Mouse (Mus musculus): ENCODE data around the gene Myo1c. TPM values are rescaled to one million over a fixed set of nuclear protein-coding genes. Genes with fewer than 3 reads are reported as not detected.

The Myo1c gene
- polyA plus RNA-seq, 1 experiment from 2014 or later, result 5.7 TPM

DNA sequence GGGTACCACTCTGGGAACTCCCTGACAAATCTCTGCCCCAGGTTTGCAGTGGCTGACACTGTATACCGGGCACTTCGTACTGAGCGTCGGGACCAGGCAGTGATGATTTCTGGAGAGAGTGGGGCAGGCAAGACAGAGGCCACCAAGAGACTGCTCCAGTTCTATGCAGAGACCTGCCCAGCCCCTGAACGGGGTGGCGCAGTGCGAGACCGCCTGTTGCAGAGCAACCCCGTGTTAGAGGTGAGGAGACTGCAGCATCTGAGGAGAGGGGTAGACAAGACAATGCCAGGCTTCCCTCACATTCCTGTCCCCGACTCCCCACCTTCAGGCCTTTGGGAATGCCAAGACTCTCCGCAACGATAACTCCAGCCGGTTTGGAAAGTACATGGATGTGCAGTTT, 8.0 kb downstream of the Myo1c start:
- H3K36me3 ChIP-seq (ENCODE audit: control insufficient read depth, insufficient read depth, low read length), result 0 out of 2 replicates have a peak, but pooled peaks cover 4% of the 10 kb centered on the region
- no peak overlapping the region for H3K4me3 ChIP-seq (ENCODE audit: low read depth, low read length)
- H3K4me1 ChIP-seq (ENCODE audit: control insufficient read depth, insufficient read depth, low read length), result peaks cover 7% of the 10 kb centered on the region
- peaks cover 5% of the 10 kb centered on the region for H3K27me3 ChIP-seq (replicated peaks; ENCODE audit: control insufficient read depth, insufficient read depth, low read length)
- no peaks in the 10 kb centered on the region for H3K9me3 ChIP-seq (replicated peaks; ENCODE audit: control insufficient read depth, low read length)
- DNase-seq (ENCODE audit: low spot score), result no peak
- ATAC-seq, result no peak
- 91% methylated on average over 13 of the region's 13 CpGs for WGBS
- H3K4me2 ChIP-seq (ENCODE audit: low read length), result no peak overlapping the region
- H3K9ac ChIP-seq (ENCODE audit: low read length), result no peak overlapping the region
- H3K27ac ChIP-seq (ENCODE audit: low read depth, low read length), result no peak overlapping the region

DNA sequence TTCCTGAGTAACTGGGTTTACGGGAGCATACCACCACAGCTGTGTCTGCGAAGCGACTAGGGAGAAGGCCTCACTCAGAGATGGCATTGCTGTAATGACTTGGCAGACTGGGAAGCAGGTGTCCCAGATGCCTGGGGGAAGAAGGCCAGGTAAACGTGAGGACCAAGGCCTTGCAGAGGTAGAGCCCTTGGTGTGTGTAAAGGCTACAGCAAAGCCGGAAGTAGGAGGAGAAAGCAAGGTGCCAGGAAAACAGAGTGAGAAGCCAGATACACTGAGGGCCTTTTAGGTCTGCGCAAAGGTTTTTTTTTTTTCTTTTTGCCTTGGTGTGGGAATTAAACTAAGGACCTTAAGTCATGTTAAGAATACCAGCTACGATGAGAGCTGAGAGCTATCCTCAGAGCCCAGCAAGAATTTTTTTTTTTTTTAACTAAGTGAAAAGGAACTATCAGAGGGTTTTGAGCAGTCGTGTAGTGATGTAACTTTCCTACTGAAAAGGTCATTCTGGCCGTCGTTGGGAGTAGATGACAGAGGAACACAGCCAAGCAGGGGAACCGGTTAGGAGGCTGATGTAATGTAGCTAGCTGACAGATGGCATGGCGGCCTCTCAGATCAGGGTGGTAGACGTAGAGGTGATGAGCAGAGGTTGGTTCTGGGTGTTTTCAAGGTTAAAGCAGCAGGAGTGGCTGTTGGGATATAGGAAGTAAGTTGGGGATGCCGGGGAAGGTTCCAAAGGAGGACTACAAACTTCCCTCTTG, 8.9 kb downstream of the Myo1c start:
- H3K9ac ChIP-seq (ENCODE audit: low read length), result no peak overlapping the region
- ATAC-seq (no peak), DNase-seq (ENCODE audit: low spot score) (no peak)
- peaks cover 3% of the 10 kb centered on the region for H3K4me1 ChIP-seq (ENCODE audit: control insufficient read depth, insufficient read depth, low read length)
- WGBS, result 85% methylated on average over 14 of the region's 14 CpGs
- no peaks in the 10 kb centered on the region for H3K9me3 ChIP-seq (replicated peaks; ENCODE audit: control insufficient read depth, low read length)
- no peak overlapping the region for H3K4me2 ChIP-seq (ENCODE audit: low read length)
- no peak overlapping the region for H3K4me3 ChIP-seq (ENCODE audit: low read depth, low read length)
- H3K27ac ChIP-seq (ENCODE audit: low read depth, low read length), result no peak overlapping the region
- 0 out of 2 replicates have a peak, but pooled peaks cover 4% of the 10 kb centered on the region for H3K36me3 ChIP-seq (ENCODE audit: control insufficient read depth, insufficient read depth, low read length)
- H3K27me3 ChIP-seq (replicated peaks; ENCODE audit: control insufficient read depth, insufficient read depth, low read length), result no peaks in the 10 kb centered on the region; the same call in none of the 2 replicates

DNA sequence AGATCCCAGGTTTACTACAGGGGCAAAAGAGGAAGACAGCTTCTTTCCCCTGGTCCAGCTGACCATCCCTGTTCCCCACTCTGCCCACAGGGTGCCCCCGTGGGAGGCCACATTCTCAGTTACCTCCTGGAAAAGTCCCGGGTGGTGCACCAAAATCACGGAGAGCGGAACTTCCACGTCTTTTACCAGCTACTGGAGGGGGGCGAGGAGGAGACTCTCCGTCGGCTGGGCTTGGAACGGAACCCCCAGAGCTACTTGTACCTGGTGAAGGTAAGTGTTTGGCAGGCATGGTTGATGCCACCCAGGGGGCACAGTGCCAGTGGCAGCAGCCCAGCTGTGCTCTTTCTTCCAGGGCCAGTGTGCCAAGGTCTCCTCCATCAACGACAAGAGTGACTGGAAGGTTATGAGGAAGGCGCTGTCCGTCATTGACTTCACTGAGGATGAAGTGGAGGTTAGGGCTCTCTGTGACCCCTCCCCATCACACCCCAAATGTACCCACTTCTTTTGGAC, 9.8 kb downstream of the Myo1c start:
- no peaks in the 10 kb centered on the region for H3K9me3 ChIP-seq (replicated peaks; ENCODE audit: control insufficient read depth, low read length)
- 97% methylated on average over 12 of the region's 12 CpGs for WGBS
- no peak for ATAC-seq

DNA sequence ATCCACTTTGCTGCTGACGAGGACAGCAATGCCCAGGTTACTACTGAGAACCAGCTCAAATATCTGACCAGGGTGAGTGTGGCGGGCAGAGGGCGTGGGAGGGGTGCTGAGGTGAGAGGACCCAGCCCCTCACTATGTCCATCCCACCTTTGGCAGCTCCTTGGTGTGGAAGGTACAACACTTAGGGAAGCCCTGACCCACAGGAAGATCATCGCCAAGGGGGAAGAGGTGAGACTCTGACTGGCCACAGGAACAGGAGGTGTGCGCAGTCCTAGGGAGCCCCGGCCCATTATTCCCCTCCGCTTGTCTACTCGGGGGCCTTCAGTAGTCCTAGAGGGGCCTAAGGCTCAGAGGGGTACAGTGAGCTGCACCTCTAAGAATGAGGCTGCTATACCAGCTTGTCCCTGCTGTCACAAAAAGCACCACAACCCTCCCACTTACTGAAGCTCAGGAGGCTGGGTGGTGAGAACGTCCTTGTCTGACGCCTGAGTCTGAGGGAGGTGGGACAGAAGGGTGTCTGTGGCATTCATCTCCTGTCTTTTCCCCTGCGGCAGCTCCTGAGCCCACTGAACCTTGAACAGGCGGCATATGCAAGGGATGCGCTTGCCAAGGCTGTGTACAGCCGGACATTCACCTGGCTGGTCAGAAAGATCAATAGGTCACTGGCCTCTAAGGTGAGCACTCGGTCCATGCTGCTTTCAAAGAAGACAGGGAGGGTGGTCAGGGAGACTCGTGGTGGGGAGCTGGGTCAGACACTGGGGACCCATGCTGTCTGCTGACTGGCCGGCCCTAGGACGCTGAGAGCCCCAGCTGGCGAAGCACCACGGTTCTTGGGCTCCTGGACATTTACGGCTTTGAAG, 10.9 kb downstream of the Myo1c start:
- ATAC-seq, result no peak
- Histone ChIP-seq H3K36me3 (ENCODE audit: control insufficient read depth, insufficient read depth, low read length) (peaks cover 10% of the 10 kb centered on the region; the same call in 1 of the 2 replicates), H3K9me3 (replicated peaks; ENCODE audit: control insufficient read depth, low read length) (no peaks in the 10 kb centered on the region), H3K4me1 (ENCODE audit: control insufficient read depth, insufficient read depth, low read length) (peaks cover 3% of the 10 kb centered on the region; the same call in 1 of the 2 replicates), H3K9ac (ENCODE audit: low read length) (no peak overlapping the region), H3K4me3 (ENCODE audit: low read depth, low read length) (no peak overlapping the region), H3K4me2 (ENCODE audit: low read length) (no peak overlapping the region), H3K27ac (ENCODE audit: low read depth, low read length) (no peak overlapping the region), H3K27me3 (replicated peaks; ENCODE audit: control insufficient read depth, insufficient read depth, low read length) (no peaks in the 10 kb centered on the region)
- DNase-seq (ENCODE audit: low spot score), result no peak
- 93% methylated on average over 21 of the region's 21 CpGs for WGBS

More for the DNA sequence above, 9.8 kb downstream of the Myo1c start:
- Histone ChIP-seq H3K27me3 (replicated peaks; ENCODE audit: control insufficient read depth, insufficient read depth, low read length) (no peaks in the 10 kb centered on the region; the same call in 1 of the 2 replicates), H3K4me2 (ENCODE audit: low read length) (no peak overlapping the region), H3K4me3 (ENCODE audit: low read depth, low read length) (no peak overlapping the region), H3K4me1 (ENCODE audit: control insufficient read depth, insufficient read depth, low read length) (peaks cover 3% of the 10 kb centered on the region; the same call in 1 of the 2 replicates), H3K36me3 (ENCODE audit: control insufficient read depth, insufficient read depth, low read length) (0 out of 2 replicates have a peak, but pooled peaks cover 4% of the 10 kb centered on the region), H3K27ac (ENCODE audit: low read depth, low read length) (no peak overlapping the region), H3K9ac (ENCODE audit: low read length) (no peak overlapping the region)
- no peak for DNase-seq (ENCODE audit: low spot score)

DNA sequence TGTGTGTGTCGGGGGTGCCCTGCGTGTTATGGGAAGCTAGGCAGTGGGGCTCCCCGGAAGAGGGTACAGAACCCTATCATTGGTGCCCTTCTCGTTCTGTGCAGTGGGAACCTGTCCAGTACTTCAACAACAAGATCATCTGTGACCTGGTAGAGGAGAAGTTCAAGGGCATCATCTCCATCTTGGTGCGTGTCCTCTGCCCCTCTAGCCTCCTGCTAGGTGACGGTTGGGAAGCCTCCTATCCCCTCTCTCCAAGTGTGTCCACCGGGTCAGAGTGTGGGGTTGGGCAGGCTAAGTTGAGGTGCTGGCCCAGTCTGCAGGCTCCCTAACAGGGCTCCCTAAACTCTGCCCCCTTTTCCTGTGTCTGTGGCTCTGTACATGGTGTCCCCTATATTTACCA, 11.8 kb downstream of the Myo1c start:
- no peak overlapping the region for H3K27ac ChIP-seq (ENCODE audit: low read depth, low read length)
- DNase-seq (ENCODE audit: low spot score) (no peak), ATAC-seq (no peak)
- H3K4me3 ChIP-seq (ENCODE audit: low read depth, low read length), result no peak overlapping the region
- peaks cover 14% of the 10 kb centered on the region; the same call in 1 of the 2 replicates for H3K36me3 ChIP-seq (ENCODE audit: control insufficient read depth, insufficient read depth, low read length)
- H3K27me3 ChIP-seq (replicated peaks; ENCODE audit: control insufficient read depth, insufficient read depth, low read length), result no peaks in the 10 kb centered on the region
- H3K4me1 ChIP-seq (ENCODE audit: control insufficient read depth, insufficient read depth, low read length), result no peaks in the 10 kb centered on the region
- no peak overlapping the region for H3K9ac ChIP-seq (ENCODE audit: low read length)
- no peak overlapping the region for H3K4me2 ChIP-seq (ENCODE audit: low read length)
- 92% methylated on average over 7 of the region's 7 CpGs for WGBS
- H3K9me3 ChIP-seq (replicated peaks; ENCODE audit: control insufficient read depth, low read length), result no peaks in the 10 kb centered on the region

DNA sequence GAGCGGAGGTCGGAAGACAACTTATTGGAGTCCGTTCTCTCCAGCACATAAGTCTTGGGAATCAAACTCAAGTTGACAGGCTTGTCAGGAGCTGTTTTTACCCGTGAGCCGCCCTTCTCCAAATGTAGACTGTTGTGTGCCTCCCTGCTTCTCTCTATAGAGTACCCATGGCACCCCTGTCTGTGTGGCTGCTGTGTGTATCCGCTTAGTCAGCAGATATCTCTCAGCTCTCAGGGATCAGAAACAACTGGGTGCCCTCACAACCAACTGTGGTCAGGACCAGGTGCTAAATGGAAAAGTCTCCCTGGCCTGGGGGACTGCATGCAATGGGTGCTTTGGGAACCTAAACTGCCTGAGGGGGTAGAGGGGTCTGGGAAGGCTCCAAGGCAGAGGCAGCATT, 16.0 kb downstream of the Myo1c start:
- Histone ChIP-seq H3K9me3 (replicated peaks; ENCODE audit: control insufficient read depth, low read length) (no peaks in the 10 kb centered on the region), H3K4me2 (ENCODE audit: low read length) (no peak overlapping the region), H3K27ac (ENCODE audit: low read depth, low read length) (no peak overlapping the region), H3K4me1 (ENCODE audit: control insufficient read depth, insufficient read depth, low read length) (no peaks in the 10 kb centered on the region), H3K36me3 (ENCODE audit: control insufficient read depth, insufficient read depth, low read length) (peaks cover 22% of the 10 kb centered on the region), H3K9ac (ENCODE audit: low read length) (no peak overlapping the region), H3K27me3 (replicated peaks; ENCODE audit: control insufficient read depth, insufficient read depth, low read length) (no peaks in the 10 kb centered on the region), H3K4me3 (ENCODE audit: low read depth, low read length) (no peak overlapping the region)
- ATAC-seq, result no peak
- DNase-seq (ENCODE audit: low spot score), result no peak
- WGBS, result 96% methylated on average over 6 of the region's 6 CpGs

DNA sequence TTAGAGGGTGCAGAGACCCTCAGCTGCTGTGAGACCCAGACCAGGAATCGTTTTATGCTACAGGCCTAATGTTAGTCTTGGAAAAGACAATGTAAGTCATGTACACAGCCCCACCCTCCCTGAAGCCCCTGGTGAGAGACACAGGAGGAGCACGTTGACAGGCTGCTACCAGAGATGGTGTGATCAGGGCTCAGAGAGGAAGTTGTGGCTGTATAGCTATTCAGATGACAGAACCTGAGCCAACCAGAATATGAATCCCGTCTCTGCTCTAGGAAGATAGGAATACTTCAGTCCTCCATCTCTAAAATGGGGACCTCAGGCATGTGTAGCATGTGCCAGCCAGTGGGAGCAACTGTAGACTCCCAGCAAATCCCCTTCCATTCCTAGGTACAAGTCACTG, 18.3 kb downstream of the Myo1c start:
- Histone ChIP-seq H3K27ac (ENCODE audit: low read depth, low read length) (no peak overlapping the region), H3K27me3 (replicated peaks; ENCODE audit: control insufficient read depth, insufficient read depth, low read length) (no peaks in the 10 kb centered on the region), H3K4me1 (ENCODE audit: control insufficient read depth, insufficient read depth, low read length) (no peaks in the 10 kb centered on the region), H3K4me2 (ENCODE audit: low read length) (no peak overlapping the region), H3K9me3 (replicated peaks; ENCODE audit: control insufficient read depth, low read length) (no peaks in the 10 kb centered on the region), H3K9ac (ENCODE audit: low read length) (no peak overlapping the region), H3K4me3 (ENCODE audit: low read depth, low read length) (no peak overlapping the region), H3K36me3 (ENCODE audit: control insufficient read depth, insufficient read depth, low read length) (peaks cover 32% of the 10 kb centered on the region)
- ATAC-seq (no peak), DNase-seq (ENCODE audit: low spot score) (no peak)
- WGBS, result 82% methylated on average over 3 of the region's 3 CpGs

DNA sequence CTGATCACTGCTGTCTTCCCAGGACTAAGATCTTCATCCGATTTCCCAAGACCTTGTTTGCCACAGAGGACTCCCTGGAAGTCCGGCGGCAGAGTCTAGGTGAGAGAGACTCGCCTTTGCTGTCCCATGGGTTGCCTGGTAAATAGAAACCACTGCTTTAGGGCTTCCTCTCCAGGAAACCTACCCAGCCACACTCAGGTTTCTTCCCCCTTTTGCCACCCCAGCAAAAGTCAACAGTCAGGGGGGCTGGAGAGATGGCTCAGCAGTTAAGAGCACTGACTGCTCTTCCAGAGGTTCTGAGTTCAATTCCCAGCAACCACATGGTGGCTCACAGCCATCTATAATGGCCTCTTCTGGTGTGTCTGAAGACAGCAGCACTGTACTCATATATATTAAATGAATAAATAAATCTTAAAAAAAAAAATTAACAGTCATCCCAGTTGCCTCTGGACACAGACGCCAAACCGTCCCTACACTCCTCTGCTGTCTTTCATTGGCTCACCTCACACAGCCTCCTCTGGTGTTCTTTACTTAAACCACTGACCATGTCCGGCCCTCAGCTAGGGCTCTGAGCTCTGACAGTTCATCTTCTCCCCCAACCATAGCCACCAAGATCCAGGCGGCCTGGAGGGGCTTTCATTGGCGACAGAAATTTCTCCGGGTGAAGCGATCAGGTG, 19.0 kb downstream of the Myo1c start:
- Histone ChIP-seq H3K36me3 (ENCODE audit: control insufficient read depth, insufficient read depth, low read length) (peaks cover 32% of the 10 kb centered on the region), H3K4me2 (ENCODE audit: low read length) (no peak overlapping the region), H3K9ac (ENCODE audit: low read length) (no peak overlapping the region), H3K27me3 (replicated peaks; ENCODE audit: control insufficient read depth, insufficient read depth, low read length) (no peaks in the 10 kb centered on the region), H3K4me1 (ENCODE audit: control insufficient read depth, insufficient read depth, low read length) (no peaks in the 10 kb centered on the region), H3K9me3 (replicated peaks; ENCODE audit: control insufficient read depth, low read length) (no peaks in the 10 kb centered on the region), H3K4me3 (ENCODE audit: low read depth, low read length) (no peak overlapping the region), H3K27ac (ENCODE audit: low read depth, low read length) (no peak overlapping the region)
- no peak for ATAC-seq
- DNase-seq (ENCODE audit: low spot score), result no peak
- WGBS, result 85% methylated on average over 11 of the region's 11 CpGs
